Mouse (Mus musculus) neural tube, embryonic 10.5 days (tissue): ENCODE results near the gene Suz12.

Experiments used
- DNase-seq: peaks from one replicate; pipeline ENCODE4 v3.0.0-alpha.2; 2017; ENCODE audit warnings: low spot score; ENCODE audit errors: extremely low spot score

Gene Suz12

GRCm38 (mm10) chr11:80075608-80076277 is 82.8 kb downstream of the Suz12 start:
- no peak for DNase-seq

GRCm38 (mm10) chr11:80077784-80078545 is 85.1 kb downstream of the Suz12 start:
- DNase-seq, result no peak

GRCm38 (mm10) chr11:80078831-80079230 is 85.9 kb downstream of the Suz12 start:
- DNase-seq, result no peak

- no peak for DNase-seq
Measured at GRCm38 (mm10) chr11:80079751-80080150, 86.8 kb downstream of the Suz12 start.

GRCm38 (mm10) chr11:80080381-80080825 is 87.5 kb downstream of the Suz12 start:
- no peak for DNase-seq

- peak; percentile 96 for DNase-seq
Measured at GRCm38 (mm10) chr11:80080826-80081728, 88.2 kb downstream of the Suz12 start, which contains the start of gene Crlf3. TSS of gene Crlf3 (minus strand) at chr11:80080991.

GRCm38 (mm10) chr11:80081786-80082319 is 88.9 kb downstream of the Suz12 start:
- DNase-seq, result no peak
